Mouse (Mus musculus) kidney, postnatal 0 days (tissue): ENCODE data around the gene Otud3. TPM values are rescaled to one million over a fixed set of nuclear protein-coding genes. Genes with fewer than 3 reads are reported as not detected.

ENCODE experiments used
- ATAC-seq: fragments of 200-750 bp; cut with Nextera tagmentation; replicated peaks from 2 replicates; pipeline ENCODE4 v1.8.0; 2017; ENCODE audit warnings: low read depth, moderate number of reproducible peaks, moderate TSS enrichment, moderate library complexity; ENCODE audit not compliant: low FRiP score
- DNase-seq: peaks from one replicate; pipeline ENCODE4 v3.0.0-alpha.2; 2016; ENCODE audit warnings: low spot score
- H3K27ac ChIP-seq: fragments of 300-500 bp; sonication (generic); 2 replicates; pipeline ENCODE4 v1.5.1; 2014; ENCODE audit warnings: mild to moderate bottlenecking
- H3K27me3 ChIP-seq: fragments of 300-500 bp; sonication (generic); 2 replicates; pipeline ENCODE4 v1.6.1; 2014; ENCODE audit warnings: low read length, mixed read lengths; ENCODE audit not compliant: insufficient read depth
- H3K36me3 ChIP-seq: fragments of 300-500 bp; sonication (generic); 2 replicates; pipeline ENCODE4 v1.6.1; 2014; ENCODE audit warnings: low read length, mixed read lengths; ENCODE audit not compliant: insufficient read depth
- H3K4me1 ChIP-seq: fragments of 300-500 bp; sonication (generic); replicated peaks from 2 replicates; pipeline ENCODE4 v1.6.1; 2014; ENCODE audit warnings: antibody characterized with exemption, low read length, mixed read lengths; ENCODE audit not compliant: insufficient read depth
- H3K4me2 ChIP-seq: fragments of 300-500 bp; sonication (generic); 2 replicates; pipeline ENCODE4 v1.6.1; 2014; ENCODE audit warnings: mild to moderate bottlenecking, low read length, moderate library complexity, mixed read lengths
- H3K4me3 ChIP-seq: fragments of 300-500 bp; sonication (generic); replicated peaks from 2 replicates; pipeline ENCODE4 v1.5.1; 2014; ENCODE audit warnings: low read depth, low read length
- H3K9ac ChIP-seq: fragments of 300-500 bp; sonication (generic); 2 replicates; pipeline ENCODE4 v1.6.1; 2014; ENCODE audit warnings: low read depth, low read length
- H3K9me3 ChIP-seq: fragments of 300-500 bp; sonication (generic); replicated peaks from 2 replicates; pipeline ENCODE4 v1.6.1; 2016; ENCODE audit warnings: low read length, inconsistent platforms, mixed read lengths
- CTCF ChIP-seq: IDR thresholded peaks from 2 replicates; pipeline ENCODE4 v1.5.1; 2016; ENCODE audit warnings: antibody characterized with exemption, low read depth, mild to moderate bottlenecking, moderate library complexity
- WGBS: fragments of 180-500 bp; shearing (Covaris S2); extraction: QIAGEN DNeasy Blood & Tissue Kit; methylation state at CpG from one replicate; pipeline ENCODE4 v1.1.7; 2014; 5-methylcytosine and 5-hydroxymethylcytosine counted together
- polyA plus RNA-seq: library from polyadenylated mRNA; unstranded; fragments of >200 nt; fragmentation: Nextera tagmentation; extraction: Ambion mirVana; gene quantifications from 2 replicates; pipeline ENCODE4 v1.2.1, GENCODE M21; 2015

The Otud3 gene
- polyA plus RNA-seq, 1 experiment from 2014 or later, result 3.5 TPM

GRCm38 (mm10) chr4:138868666-138869065 is 45.1 kb downstream of the Otud3 start:
- H3K9ac ChIP-seq, result no peak overlapping the region
- ATAC-seq (no peak), DNase-seq (no peak)
- WGBS, result 49% methylated on average over 8 of the region's 8 CpGs
- no peak overlapping the region for H3K27ac ChIP-seq
- no peak for TF ChIP-seq CTCF
- H3K27me3 ChIP-seq, result no peaks in the 10 kb centered on the region
- no peaks in the 10 kb centered on the region for H3K36me3 ChIP-seq
- H3K4me2 ChIP-seq, result no peak overlapping the region
- no peaks in the 10 kb centered on the region for H3K9me3 ChIP-seq
- no peak overlapping the region for H3K4me3 ChIP-seq
- no peaks in the 10 kb centered on the region for H3K4me1 ChIP-seq

DNA sequence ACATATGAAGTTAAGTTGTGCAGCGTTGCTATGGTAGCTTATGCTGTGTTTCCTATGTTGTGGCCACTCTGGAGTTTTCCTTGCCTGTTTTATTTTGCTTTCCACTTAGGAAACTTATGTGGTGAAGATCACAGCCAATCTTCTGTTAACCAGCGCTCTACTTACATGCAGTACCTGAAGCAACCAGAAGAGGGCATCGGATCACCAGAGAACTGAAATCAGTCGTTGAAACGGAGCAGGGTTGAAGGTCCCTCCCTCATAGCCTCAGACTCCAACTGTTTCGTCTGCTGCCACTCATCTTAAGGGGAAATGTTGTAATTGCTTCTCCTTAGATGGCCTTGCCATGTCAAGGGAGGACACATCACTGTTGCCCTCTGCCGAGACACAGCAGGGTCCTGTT is 47.3 kb downstream of the Otud3 start:
- no peak overlapping the region for H3K27ac ChIP-seq
- peak; percentile 91 for DNase-seq
- no peak overlapping the region for H3K4me3 ChIP-seq
- no peaks in the 10 kb centered on the region for H3K27me3 ChIP-seq
- no peak for ATAC-seq
- H3K4me1 ChIP-seq, result no peaks in the 10 kb centered on the region
- peak; percentile 98 for TF ChIP-seq CTCF
- 11% methylated on average over 7 of the region's 7 CpGs for WGBS
- H3K9me3 ChIP-seq, result no peaks in the 10 kb centered on the region
- no peak overlapping the region for H3K9ac ChIP-seq
- H3K4me2 ChIP-seq, result no peak overlapping the region
- H3K36me3 ChIP-seq, result no peaks in the 10 kb centered on the region

- Histone ChIP-seq H3K9me3 (no peaks in the 10 kb centered on the region), H3K9ac (no peak overlapping the region), H3K27me3 (no peaks in the 10 kb centered on the region), H3K36me3 (no peaks in the 10 kb centered on the region), H3K27ac (no peak overlapping the region), H3K4me2 (no peak overlapping the region), H3K4me3 (no peak overlapping the region), H3K4me1 (no peaks in the 10 kb centered on the region)
- no peak for TF ChIP-seq CTCF
- no peak for ATAC-seq
- no peak for DNase-seq
- 69% methylated on average over 6 of the region's 6 CpGs for WGBS
Measured at GRCm38 (mm10) chr4:138865991-138866390, 47.8 kb downstream of the Otud3 start.

GRCm38 (mm10) chr4:138865092-138865491 is 48.7 kb downstream of the Otud3 start:
- H3K36me3 ChIP-seq, result no peaks in the 10 kb centered on the region
- ATAC-seq (no peak), DNase-seq (no peak)
- no peak overlapping the region for H3K4me3 ChIP-seq
- no peak overlapping the region for H3K27ac ChIP-seq
- TF ChIP-seq CTCF, result no peak
- H3K9ac ChIP-seq, result no peak overlapping the region
- H3K27me3 ChIP-seq, result no peaks in the 10 kb centered on the region
- WGBS, result 22% methylated on average over 5 of the region's 5 CpGs
- H3K4me1 ChIP-seq, result no peaks in the 10 kb centered on the region
- H3K4me2 ChIP-seq, result no peak overlapping the region
- H3K9me3 ChIP-seq, result no peaks in the 10 kb centered on the region

DNA sequence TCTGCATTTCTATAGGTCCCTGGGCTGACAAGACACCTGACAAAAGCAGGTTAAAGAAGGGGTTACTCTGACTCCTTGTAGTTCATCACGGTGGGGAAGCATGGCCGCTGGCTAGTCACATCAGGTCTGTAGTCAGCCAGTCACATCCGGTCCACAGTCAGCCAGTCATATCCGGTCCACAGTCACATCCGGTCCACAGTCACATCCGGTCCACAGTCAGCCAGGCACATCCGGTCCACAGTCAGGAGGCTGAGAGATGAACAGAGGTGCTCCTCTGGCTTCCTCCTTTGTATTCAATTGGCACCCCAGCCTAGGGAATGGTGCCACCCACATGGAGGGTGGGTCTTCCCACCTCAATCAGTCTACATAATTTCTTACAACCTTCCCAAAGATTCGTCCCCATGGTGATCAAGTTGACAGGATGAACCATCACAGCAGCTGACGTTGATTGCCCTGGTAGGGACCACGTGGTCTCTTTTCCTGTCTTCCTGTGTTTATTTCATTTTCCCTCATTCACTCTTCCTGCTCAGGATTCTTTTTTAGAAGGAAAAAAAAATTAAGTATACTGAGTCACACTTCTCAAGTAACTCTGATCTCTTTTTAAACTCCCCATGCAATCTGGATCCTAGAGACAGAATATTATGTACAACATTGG is 50.3 kb downstream of the Otud3 start, which contains the start of gene Pla2g5:
Gene Pla2g5 (minus strand): TSS at position 139 of the 655 bp plus-strand sequence.
- WGBS, result 68% methylated on average over 10 of the region's 10 CpGs
- no peak within 1 kb of the TSS for H3K4me2 ChIP-seq
- DNase-seq, result no peak
- ATAC-seq, result no peak
- no peaks in the 10 kb centered on the region for H3K27me3 ChIP-seq
- H3K36me3 ChIP-seq, result no peaks in the 10 kb centered on the region
- no peak within 1 kb of the TSS for H3K4me3 ChIP-seq
- no peak within 1 kb of the TSS for H3K27ac ChIP-seq
- H3K4me1 ChIP-seq, result no peaks in the 10 kb centered on the region
- H3K9ac ChIP-seq, result no peak within 1 kb of the TSS
- TF ChIP-seq CTCF, result no peak
- H3K9me3 ChIP-seq, result no peaks in the 10 kb centered on the region

- TF ChIP-seq CTCF, result peak; percentile 74
- Histone ChIP-seq H3K4me2 (peak overlapping the region; percentile 49), H3K36me3 (no peaks in the 10 kb centered on the region), H3K27me3 (no peaks in the 10 kb centered on the region), H3K4me3 (no peak overlapping the region), H3K9ac (no peak overlapping the region), H3K4me1 (no peaks in the 10 kb centered on the region), H3K9me3 (no peaks in the 10 kb centered on the region), H3K27ac (no peak overlapping the region)
- ATAC-seq (peak; percentile 62), DNase-seq (peak; percentile 91)
- WGBS, result 4% methylated on average over 13 of the region's 13 CpGs
Measured at GRCm38 (mm10) chr4:138859728-138860127, 54.0 kb downstream of the Otud3 start.

DNA sequence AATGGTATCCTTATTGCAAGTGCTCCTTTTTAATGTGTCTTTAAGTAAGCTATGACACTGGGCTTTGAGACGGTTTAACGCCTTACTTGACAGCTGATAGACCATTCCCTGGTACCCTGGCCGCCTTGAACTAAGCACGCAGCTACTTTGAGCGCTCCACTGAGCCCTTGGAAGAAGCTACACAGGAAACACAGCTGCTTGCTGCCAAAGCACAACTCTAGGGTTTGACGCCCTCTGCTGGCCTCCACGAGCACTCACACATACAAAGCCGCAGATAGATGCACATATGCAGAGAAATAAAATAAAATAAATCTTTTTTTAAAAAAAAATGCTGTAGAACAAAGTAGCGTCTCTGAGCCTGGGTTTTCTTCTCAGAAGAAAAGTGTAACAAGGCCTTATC is 54.5 kb downstream of the Otud3 start:
- DNase-seq (peak; percentile 80), ATAC-seq (no peak)
- 20% methylated on average over 9 of the region's 9 CpGs for WGBS
- no peak overlapping the region for H3K4me3 ChIP-seq
- no peaks in the 10 kb centered on the region for H3K27me3 ChIP-seq
- H3K4me1 ChIP-seq, result no peaks in the 10 kb centered on the region
- H3K4me2 ChIP-seq, result peak overlapping the region; percentile 49
- no peaks in the 10 kb centered on the region for H3K36me3 ChIP-seq
- H3K9ac ChIP-seq, result no peak overlapping the region
- H3K27ac ChIP-seq, result no peak overlapping the region
- H3K9me3 ChIP-seq, result no peaks in the 10 kb centered on the region
- peak; percentile 69 for TF ChIP-seq CTCF
